In the genomic region with DNA sequence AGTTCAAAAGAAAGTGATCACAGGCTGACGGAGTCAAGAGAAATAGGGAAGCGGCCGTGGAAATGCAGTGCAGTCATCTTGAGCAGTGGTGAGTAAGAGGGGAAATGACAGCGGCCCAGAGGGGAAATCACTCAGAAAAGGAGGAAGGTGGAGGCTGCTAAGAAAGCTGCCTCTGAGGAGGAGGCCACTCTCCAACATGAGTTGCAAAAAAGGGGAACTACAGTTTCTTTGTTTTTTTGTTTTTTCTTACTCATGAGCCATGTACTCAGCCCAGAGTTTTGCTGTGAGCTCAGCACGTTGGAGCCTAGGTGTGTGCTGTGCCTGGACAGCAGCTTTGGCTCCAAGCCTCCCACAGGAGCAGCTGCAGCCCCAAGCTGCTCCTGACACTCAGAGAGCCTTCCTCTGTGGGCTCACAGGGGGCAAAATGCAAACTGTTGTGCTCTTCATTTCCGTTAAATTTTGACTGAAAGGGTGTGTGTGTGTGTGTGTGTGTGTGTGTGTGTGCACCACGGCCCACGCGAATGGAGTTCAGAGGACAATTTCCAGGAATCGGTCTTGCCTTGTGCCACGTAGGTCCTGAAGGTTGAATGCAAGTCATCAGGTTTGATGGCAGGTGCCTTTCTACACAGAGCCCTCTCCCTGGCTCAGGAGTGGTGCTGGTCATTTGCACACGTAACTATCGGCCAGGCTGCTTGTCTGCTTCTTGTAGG, we compare ENCODE assay signal across 11 mouse cellular contexts. TPM values are rescaled to one million over a fixed set of nuclear protein-coding genes. Genes with fewer than 3 reads are reported as not detected.
DNase-seq lines count a peak whose midpoint lies in the region; ATAC-seq lines count a peak whose summit lies in the region.
"Had no signal": no experiment of that assay in that cellular context is flagged by ENCODE, and none has a peak within 500 bp of the region (broad histone marks: within the 10 kb centered on the region; RNA-seq: fewer than 3 reads in every experiment).

No protein-coding gene starts in this region.

- 78% methylated on average over 13 of the region's 13 CpGs for WGBS in forebrain, embryonic 15.5 days

- peak overlapping the region; percentile 88 for H3K4me3 ChIP-seq in megakaryocyte, embryonic 14.5 days (replicated peaks)
- no peak overlapping the region for H3K4me3 ChIP-seq in forebrain, embryonic 15.5 days
- H3K4me3 ChIP-seq: forebrain, embryonic 13.5 days; midbrain, embryonic 10.5 days had no signal

- H3K36me3 ChIP-seq in megakaryocyte, embryonic 14.5 days (replicated peaks; ENCODE audit: low read length): peaks cover 81% of the 10 kb centered on the region
- no peaks in the 10 kb centered on the region for H3K36me3 ChIP-seq in forebrain, embryonic 15.5 days
- H3K36me3 ChIP-seq: midbrain, embryonic 10.5 days had no signal

- no peak overlapping the region for H3K9ac ChIP-seq in forebrain, embryonic 15.5 days (replicated peaks)
- H3K9ac ChIP-seq: forebrain, embryonic 13.5 days had no signal

- H3K4me1 ChIP-seq in megakaryocyte, embryonic 14.5 days: peaks cover 96% of the 10 kb centered on the region
- no peaks in the 10 kb centered on the region for H3K4me1 ChIP-seq in forebrain, embryonic 15.5 days

- DNase-seq in right cerebral cortex, postnatal 10 days (ENCODE audit: low spot score in 2 of 2): peak; percentile 46 to 48
- DNase-seq in right cerebral cortex, adult 2 months (ENCODE audit: low spot score in 2 of 2): no peak
- peak; percentile 26 to 31 for DNase-seq in heart, postnatal 10 days
- DNase-seq in gastrocnemius, postnatal 25 days: no peak
- no peak for DNase-seq in left cerebral cortex, adult 8-10 months (ENCODE audit: low spot score in 2 of 2)
- DNase-seq: adrenal gland, postnatal 10 days; kidney, adult 18-20 months had no signal

- no peak for ATAC-seq in forebrain, embryonic 15.5 days (replicated peaks)
- ATAC-seq: forebrain, embryonic 13.5 days had no signal

- H3K4me2 ChIP-seq in forebrain, embryonic 15.5 days (replicated peaks): no peak overlapping the region
- H3K4me2 ChIP-seq: forebrain, embryonic 13.5 days had no signal

- H3K27ac ChIP-seq in forebrain, embryonic 15.5 days (replicated peaks): no peak overlapping the region
- H3K27ac ChIP-seq: forebrain, embryonic 13.5 days; midbrain, embryonic 10.5 days had no signal

- intact Hi-C loops in heart, postnatal 10 days (cut with DNase I): no loop called here

- no peaks in the 10 kb centered on the region for H3K27me3 ChIP-seq in megakaryocyte, embryonic 14.5 days (replicated peaks)
- no peaks in the 10 kb centered on the region for H3K27me3 ChIP-seq in forebrain, embryonic 15.5 days
- H3K27me3 ChIP-seq: forebrain, embryonic 13.5 days had no signal

- no peaks in the 10 kb centered on the region for H3K9me3 ChIP-seq in megakaryocyte, embryonic 14.5 days
- no peaks in the 10 kb centered on the region for H3K9me3 ChIP-seq in forebrain, embryonic 15.5 days
- H3K9me3 ChIP-seq: forebrain, embryonic 13.5 days; midbrain, embryonic 10.5 days had no signal

RNA-seq across cellular contexts. Expression of a gene that starts 7.7 kb away (rescaled TPM):
- total RNA-seq in heart, postnatal 10 days (2021): under 1 TPM; 0.22 to 0.25 TPM
- polyA plus RNA-seq in megakaryocyte, embryonic 14.5 days (2012; ENCODE audit: insufficient read depth, low replicate concordance): 5.9 TPM in 2 replicates
- under 1 TPM; 0.23 to 0.27 TPM for total RNA-seq in gastrocnemius, postnatal 25 days (2021)
- under 1 TPM; 0.19 to 0.46 (median 0.37) TPM for total RNA-seq in left cerebral cortex, adult 8-10 months (2022)
- polyA plus RNA-seq in forebrain, embryonic 15.5 days (2015; fragmentation: Nextera tagmentation; extraction: Ambion mirVana): 0.05 and 0.09 TPM in 2 replicates
- polyA plus RNA-seq: forebrain, embryonic 13.5 days had no signal

RNA-seq across cellular contexts. Expression of a gene that starts 30.8 kb away (rescaled TPM):
- total RNA-seq in heart, postnatal 10 days (2021): 10 to 100 TPM; 23.1 TPM
- polyA plus RNA-seq in megakaryocyte, embryonic 14.5 days (2012; ENCODE audit: insufficient read depth, low replicate concordance): 7.2 and 7.4 TPM in 2 replicates
- total RNA-seq in gastrocnemius, postnatal 25 days (2021): 10 to 100 TPM; 13.2 to 16.3 TPM
- total RNA-seq in left cerebral cortex, adult 8-10 months (2022): 10 to 100 TPM; 24.8 to 36.1 (median 29.7) TPM
- polyA plus RNA-seq in forebrain, embryonic 15.5 days (2015; fragmentation: Nextera tagmentation; extraction: Ambion mirVana): 30.8 and 35.8 TPM in 2 replicates

RNA-seq across cellular contexts. Expression of a gene that starts 30.9 kb away (rescaled TPM):
- 10 to 100 TPM; 10.8 to 13.7 TPM for total RNA-seq in heart, postnatal 10 days (2021)
- polyA plus RNA-seq in megakaryocyte, embryonic 14.5 days (2012; ENCODE audit: insufficient read depth, low replicate concordance): 7.0 and 9.6 TPM in 2 replicates
- 1 to 10 TPM; 3.3 to 3.6 TPM for total RNA-seq in gastrocnemius, postnatal 25 days (2021)
- total RNA-seq in left cerebral cortex, adult 8-10 months (2022): 1 to 10 TPM in 3 of 4 experiments, under 1 TPM in 1; 0.93 to 2.3 (median 1.8) TPM
- polyA plus RNA-seq in forebrain, embryonic 15.5 days (2015; fragmentation: Nextera tagmentation; extraction: Ambion mirVana): 47.7 and 55.4 TPM in 2 replicates

RNA-seq across cellular contexts. Expression of a gene that starts 39.1 kb away (rescaled TPM):
- 10 to 100 TPM; 40.7 to 40.9 TPM for total RNA-seq in heart, postnatal 10 days (2021)
- 15.3 and 57.1 TPM in 2 replicates for polyA plus RNA-seq in megakaryocyte, embryonic 14.5 days (2012; ENCODE audit: insufficient read depth, low replicate concordance)
- 10 to 100 TPM; 28.4 to 29.4 TPM for total RNA-seq in gastrocnemius, postnatal 25 days (2021)
- 10 to 100 TPM; 67.7 to 75.2 (median 72.8) TPM for total RNA-seq in left cerebral cortex, adult 8-10 months (2022)
- 101 and 103 TPM in 2 replicates for polyA plus RNA-seq in forebrain, embryonic 15.5 days (2015; fragmentation: Nextera tagmentation; extraction: Ambion mirVana)

RNA-seq across cellular contexts. Expression of a gene that starts 55.9 kb away (rescaled TPM):
- total RNA-seq in heart, postnatal 10 days (2021): 1 to 10 TPM; 7.2 to 9.1 TPM
- 2.9 and 4.3 TPM in 2 replicates for polyA plus RNA-seq in megakaryocyte, embryonic 14.5 days (2012; ENCODE audit: insufficient read depth, low replicate concordance)
- 1 to 10 TPM; 3.2 to 3.4 TPM for total RNA-seq in gastrocnemius, postnatal 25 days (2021)
- total RNA-seq in left cerebral cortex, adult 8-10 months (2022): 10 to 100 TPM; 14.2 to 17.6 (median 16.2) TPM
- 75.9 and 76.8 TPM in 2 replicates for polyA plus RNA-seq in forebrain, embryonic 15.5 days (2015; fragmentation: Nextera tagmentation; extraction: Ambion mirVana)

Comparison
In these comparisons a context has a peak if more than half of its experiments do, and no peak if none do; other contexts are left out.
1. DNase-seq: peak in right cerebral cortex, postnatal 10 days (2 of 2) and heart, postnatal 10 days (2 of 2); none in right cerebral cortex, adult 2 months (0 of 2), gastrocnemius, postnatal 25 days (single experiment) and left cerebral cortex, adult 8-10 months (0 of 2).